Mouse (Mus musculus) thymus, postnatal 0 days (tissue): Measurements from ENCODE around the gene Aip. TPM values are rescaled to one million over a fixed set of nuclear protein-coding genes. Genes with fewer than 3 reads are reported as not detected.

ENCODE experiments used
- DNase-seq: peaks from one replicate; pipeline ENCODE4 v3.0.0-alpha.2; 2015; ENCODE audit warnings: low spot score
- polyA plus RNA-seq: library from polyadenylated mRNA; unstranded; fragments of >200 nt; fragmentation: Nextera tagmentation; extraction: Ambion mirVana; gene quantifications from 2 replicates; pipeline ENCODE4 v1.2.1, GENCODE M21; 2015

The Aip gene
- polyA plus RNA-seq, result 114 TPM in 2 replicates

DNA sequence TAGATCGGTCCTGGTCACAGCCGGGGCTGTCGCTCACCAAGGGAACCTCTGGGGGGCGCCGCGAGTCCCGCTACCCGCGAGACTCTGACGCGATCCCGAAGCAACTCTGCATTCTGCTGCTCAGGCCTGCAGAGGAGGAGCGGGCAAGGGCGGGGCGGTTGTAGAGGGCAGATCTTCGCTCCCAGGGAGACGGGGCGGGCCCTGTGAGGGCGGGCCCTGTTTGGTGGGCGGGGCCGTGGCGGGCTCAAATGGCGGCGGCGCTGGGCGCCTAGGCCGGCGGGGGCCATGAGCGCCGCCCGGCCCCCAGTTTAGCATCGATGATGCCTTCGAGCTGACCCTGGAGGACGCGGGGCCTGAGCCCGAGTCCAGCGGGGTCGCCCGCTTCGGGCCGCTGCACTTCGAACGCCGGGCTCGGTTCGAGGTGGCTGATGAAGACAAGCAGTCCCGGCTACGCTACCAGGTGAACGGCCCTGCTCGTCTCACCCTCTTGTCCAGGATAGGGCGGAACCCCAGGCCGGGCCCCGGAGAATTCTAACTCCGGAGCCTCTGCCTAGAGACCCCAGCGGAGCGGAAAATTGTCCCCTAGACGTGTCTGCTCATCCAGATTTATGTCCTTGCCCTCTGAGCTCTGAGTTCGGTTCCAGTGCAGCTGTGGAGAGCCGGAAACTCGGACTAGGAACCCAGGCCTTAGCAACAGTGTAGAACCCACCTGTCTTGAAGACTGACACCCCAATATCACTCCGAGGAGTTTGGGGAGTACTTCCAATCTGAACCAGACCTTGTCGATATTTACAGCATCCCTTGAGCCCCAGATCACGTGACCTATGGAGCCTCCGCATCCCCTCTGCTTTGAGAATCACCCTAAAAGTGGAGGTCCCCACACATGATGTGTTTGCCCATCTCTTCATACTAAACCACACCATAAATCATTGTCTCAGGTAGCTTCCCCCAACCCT is at the start of gene Aip:
Gene Aip (minus strand): TSS at position 118 of the 956 bp plus-strand sequence.
- peak; percentile 99 for DNase-seq

DNA sequence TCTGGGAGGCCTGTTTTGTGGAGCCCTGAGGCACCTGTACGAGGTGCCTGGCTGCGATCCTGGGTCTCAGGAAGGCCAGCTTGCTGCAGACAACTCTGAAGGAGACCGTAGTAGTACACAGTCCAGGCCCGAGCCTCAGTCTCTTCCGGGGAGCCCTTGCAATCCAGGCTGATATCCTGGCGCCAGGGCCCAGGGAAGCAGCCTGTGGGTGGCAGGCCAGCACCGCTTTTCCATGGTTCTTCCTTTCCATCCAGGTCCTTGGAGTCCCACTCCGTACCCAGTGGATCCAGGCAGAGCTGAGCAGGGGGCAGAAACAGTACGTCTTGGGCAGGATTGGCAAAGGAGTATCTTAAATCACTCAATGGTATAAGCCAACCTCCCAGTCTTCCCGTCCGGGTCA is 47.3 kb upstream of the Aip start:
- no peak for DNase-seq

DNA sequence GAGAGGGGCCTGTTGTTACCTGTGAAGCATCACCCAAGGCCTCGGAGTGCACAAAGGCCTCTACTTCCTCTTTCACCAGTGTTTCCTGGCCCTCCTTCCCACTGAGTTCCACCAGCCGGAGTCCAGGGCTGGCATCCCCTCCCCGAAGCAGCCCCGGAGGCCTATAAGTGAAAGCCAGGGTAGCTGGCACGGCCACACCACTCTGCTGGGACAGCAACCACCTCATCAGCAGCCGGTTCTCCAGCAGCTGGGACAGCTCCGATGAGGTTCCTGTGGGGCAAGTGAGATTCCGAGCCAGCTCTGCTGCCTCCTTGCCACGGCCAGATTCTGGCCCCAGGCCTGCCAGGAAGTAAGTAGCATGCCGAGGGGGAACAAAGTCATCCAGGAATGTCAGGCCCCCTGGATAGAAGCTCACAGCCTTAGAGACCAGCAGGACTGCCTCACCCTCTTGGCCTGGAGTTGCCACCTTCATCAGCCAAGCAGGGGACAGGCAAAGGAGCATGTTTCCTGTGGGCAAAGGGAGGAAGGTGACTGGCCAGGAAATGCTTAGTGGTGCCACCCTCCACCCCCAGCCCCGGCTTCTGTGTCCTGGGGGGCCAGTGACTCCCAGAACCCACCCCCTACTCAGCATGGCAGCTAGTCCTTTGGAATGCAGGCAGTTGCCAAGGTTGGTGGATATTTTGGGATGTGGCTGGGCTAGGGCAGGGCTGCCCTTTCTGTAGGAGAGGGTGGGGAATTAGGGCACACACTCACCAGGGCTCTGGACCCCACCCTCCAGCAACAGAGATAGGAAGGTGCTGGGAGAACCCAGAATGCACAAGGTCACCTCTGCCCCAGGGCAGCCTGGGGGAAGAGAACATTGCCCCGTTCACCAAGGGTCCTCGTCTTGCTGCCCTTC is 46.0 kb upstream of the Aip start:
- DNase-seq, result no peak

DNA sequence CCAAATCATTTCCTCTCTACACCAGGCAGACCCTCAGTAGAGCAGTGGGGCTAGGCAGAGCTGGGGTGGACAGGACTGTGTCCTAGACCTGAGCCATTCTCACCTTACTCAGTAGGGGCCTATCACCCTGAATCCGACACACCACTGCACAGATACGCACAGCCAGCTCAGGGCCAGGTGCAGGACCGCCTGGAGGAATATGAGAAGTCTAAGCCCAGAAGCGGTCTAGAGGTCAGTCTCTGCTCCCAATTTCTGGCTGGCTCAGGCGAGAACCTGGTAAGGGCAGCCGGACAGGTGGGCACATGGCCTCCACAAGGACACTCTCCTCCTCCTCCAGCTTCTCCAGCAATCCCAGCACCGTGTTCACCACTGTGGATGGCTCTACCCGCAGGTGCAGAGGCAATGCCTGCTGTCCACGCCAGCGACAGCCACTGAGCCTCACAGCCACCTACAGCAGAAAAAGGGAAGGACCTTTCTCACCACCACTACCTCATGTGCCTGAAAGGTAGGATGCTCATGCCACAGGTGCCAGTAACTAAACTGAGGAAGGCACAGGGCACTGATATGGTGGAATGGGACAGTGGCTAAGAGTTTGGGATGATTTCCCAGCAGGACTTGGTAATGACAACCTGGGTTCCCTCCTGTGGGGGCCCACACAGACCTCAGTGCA is 45.2 kb upstream of the Aip start:
- no peak for DNase-seq

DNA sequence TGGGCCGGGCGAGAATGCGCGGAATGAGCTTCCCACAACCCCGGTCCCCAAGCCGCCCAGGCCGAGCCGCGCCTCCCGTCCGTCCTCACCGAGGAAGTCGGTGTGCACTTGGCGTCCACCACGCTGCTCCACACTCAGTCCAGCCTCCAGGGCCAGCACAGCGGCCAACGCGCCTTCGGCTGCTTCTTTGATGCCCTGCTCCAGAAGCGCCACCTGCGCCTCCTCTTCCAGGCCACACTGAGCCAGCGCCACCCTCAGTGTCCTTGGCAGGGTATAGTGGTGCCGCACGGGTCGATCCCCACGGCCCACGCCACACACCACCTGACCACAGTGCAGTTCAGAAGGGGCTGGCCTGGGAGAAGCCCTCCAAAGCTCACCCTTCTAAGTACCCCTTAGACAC is 44.2 kb upstream of the Aip start:
- DNase-seq, result no peak

DNA sequence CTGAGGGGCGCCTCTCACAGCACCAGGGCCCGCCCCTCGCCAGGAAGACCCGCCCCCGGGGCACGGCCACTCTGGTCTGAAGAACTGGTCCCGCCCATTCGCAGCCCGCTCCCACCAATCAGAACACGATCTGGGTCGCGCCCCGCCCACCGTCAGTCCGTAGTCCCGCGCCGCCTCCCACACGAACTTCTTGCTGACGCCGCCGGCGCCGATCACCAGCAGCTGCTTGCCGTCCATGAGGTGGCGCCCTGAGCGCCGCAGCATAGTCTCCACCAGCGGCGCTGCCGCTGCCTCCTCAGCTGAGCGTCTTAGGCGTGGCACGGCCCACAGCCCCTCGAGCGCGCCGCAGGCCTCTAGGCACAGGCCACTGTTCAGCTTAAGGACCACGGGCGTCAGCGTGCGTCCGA is 43.7 kb upstream of the Aip start:
- peak; percentile 99 for DNase-seq

DNA sequence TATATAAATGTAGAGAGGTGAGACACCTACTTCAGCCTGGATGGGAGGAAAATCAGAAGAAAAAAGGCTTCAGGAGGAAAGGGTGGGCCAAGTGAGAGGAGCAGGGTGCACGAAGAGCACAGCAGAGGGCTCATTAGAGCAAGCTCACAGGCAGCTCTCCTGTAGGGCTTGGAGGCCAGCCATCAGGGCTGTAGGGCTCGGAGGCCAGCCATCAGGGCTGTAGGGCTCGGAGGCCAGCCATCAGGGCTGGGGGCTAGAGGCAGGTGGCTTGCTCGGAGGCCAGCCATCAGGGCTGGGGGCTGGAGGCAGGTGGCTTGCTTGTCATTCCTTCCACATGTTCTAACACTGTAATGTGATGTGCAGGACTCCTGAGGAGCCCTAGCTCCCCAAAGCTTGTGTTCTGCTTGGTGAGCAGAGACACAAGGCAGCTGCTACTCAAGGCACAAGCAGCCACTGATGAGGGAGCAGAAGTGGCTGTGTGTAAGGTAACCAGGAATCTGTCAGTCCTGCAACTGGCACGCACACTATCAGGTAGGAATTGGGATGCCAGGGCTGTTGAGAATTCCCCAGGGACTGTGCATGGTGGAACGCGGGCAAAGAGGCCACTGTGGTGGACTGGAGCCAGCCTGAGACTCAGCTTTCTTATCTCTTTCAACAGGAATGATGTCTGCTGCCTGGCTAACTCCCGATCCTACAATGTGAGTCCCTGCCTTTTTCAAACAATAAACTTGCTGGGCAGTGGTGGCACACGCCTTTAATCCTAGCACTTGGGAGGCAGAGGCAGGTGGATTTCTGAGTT is 41.2 kb upstream of the Aip start:
- no peak for DNase-seq

DNA sequence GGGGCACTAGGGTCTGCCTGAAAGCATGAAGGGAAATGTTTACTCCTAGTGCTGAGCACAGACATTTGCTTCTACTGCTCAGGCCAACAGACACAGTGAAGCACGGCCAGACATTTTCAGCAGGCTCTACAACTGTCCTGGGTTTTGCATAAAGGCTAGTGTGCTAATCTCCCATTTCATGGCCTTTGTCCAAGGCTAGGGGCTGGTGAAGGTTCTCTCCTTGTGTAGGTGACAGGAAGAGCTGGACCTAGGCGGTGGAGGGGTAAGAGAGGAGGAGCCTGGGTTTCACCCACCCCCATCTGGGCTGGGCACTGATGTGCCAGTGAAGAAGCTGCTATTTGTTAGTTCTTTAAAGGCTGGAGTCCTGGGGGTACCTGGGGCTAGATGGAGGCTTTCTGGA is 39.1 kb upstream of the Aip start:
- no peak for DNase-seq

DNA sequence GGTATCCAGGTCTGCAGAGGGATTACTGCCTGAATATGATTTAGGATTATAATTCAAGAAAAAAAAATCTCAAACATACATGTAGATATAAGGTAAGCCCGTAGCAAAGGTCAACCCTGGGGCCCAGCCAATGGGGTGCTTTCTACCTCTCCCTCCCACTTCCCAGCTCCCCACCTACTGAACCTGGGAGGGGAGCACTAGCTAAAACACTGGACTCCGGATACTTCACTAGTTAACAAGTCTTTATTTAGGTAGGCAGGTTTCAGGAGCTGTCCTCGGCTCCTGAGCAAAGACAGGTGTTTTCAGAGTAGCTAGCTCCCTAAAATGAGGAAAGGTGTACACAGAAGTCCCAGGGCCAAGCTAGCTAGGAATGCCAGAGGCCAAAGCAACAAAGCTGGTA is 38.4 kb upstream of the Aip start:
- DNase-seq, result no peak

DNA sequence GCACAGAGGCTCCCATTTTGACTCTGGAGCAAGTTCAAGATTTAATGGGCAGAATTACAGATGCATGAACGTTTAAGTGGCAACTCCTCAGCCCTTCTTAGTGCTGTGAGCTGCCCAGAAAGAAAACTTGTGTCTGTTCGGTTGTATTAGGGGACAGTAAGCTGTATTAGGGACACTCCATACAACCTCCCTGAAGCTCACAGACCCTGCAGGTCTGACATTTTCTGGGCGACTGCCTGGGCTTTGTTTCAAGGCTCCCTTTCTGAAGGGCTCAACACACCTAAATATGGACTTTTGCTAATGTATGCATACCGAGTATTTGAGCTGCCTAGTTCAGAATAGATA is 37.9 kb upstream of the Aip start:
- DNase-seq, result no peak

DNA sequence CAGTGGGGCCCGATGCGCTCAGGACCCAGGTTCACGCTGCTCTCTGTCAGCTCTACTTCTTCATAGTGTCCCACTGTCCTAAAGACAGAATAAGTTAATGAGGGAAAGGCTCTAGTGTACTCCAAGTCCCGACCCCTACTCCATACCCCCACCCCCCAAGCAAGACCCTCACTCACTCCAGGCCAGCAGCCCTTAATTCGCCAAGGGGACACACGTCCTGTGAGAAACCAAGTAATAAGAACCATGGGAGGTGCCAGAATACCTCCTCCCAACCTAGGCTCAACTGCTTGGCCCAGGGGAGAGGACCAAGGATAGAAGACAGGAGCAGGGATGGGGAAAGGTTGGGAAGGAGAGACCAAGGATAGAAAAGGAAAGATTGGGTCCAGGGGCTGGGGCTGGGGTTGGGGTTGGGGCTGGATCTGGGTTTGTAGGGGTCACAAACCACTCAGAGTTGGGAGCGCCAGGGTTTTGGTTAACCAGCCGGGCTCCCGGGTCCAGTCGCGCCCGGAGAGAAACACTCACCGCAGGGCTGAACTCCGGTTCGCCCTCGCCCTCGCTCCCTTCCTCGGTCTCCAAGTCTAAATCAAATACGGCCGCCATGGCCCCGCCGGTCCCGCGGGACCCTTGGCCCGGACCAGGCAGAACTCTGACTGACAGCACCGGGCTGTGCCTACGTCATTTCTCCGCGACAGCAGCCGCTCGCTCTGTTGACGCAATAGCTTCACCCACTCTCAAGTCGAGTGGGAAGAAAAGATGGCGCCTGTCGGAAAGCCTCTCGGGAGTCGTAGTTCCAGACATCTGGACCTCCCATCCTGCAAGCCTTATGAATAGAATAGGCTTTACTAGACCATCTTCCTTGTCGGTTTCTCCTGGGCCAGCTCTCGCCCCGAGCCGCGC is 37.2 kb upstream of the Aip start, which contains the start of gene Rps6kb2:
Gene Rps6kb2 (minus strand): TSS at position 709 of the 897 bp plus-strand sequence.
- DNase-seq, result peak; percentile 95

DNA sequence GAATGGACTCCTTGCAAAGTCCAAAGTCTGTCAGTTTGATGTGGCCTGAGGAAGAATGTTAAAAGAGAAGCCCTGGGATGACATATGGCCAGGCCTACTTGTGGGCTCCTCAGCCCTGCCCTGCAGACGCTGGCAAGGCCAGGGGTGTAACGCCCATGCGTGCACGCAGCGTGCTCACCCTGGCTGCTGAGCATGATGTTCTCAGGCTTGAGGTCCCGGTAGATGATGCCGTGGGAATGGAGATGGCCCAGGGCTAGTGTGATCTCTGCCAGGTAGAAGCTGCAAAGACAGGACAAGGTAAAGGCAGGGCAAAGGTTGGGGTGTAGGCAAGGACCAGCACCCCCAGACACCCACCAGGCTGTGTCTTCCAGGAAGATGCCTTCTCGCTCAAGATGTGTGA is 33.4 kb upstream of the Aip start:
- DNase-seq, result no peak

DNA sequence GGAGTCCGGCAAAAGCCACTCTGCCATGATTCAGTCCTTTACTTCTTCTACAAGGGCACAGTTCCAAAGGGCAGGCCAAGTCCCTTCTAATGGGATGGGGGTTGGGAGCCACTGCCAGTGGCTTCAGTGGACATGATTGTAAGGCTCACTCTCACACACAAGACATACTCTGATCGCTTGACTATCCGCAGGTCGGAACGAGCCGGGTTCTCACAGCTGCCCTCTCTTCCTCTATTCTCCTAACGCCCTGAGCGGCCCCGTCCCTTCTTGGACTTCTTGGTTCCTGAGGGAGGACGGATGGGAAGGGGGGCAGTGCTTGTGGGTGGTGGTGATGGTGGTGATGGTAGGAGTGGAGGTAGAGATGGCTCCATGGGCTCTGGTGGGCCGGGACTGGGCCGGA is 31.1 kb upstream of the Aip start:
- DNase-seq, result no peak

DNA sequence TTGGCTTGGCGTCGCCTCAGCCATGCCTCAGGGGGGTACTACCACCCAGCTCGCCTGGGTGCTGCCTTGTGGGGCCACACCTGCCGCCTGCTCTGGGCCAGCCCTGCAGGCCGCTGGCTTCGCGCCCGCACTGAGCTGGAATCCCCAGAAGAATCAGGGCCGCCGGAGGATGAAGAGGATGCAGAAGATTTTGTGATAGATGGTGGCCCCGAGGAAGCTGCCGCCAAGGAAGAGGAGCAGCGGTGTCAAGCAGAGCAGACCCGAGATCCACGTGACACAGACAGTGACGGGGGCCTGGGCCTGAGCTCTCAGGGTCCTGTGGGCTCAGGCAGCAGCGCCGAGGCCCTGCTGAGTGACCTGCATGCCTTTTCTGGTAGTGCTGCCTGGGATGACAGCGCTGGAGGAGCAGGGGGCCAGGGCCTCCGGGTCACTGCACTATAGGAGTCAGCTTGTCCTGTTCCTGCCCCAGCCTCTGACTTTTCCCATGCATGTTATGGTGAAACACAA is 30.5 kb upstream of the Aip start:
- no peak for DNase-seq

DNA sequence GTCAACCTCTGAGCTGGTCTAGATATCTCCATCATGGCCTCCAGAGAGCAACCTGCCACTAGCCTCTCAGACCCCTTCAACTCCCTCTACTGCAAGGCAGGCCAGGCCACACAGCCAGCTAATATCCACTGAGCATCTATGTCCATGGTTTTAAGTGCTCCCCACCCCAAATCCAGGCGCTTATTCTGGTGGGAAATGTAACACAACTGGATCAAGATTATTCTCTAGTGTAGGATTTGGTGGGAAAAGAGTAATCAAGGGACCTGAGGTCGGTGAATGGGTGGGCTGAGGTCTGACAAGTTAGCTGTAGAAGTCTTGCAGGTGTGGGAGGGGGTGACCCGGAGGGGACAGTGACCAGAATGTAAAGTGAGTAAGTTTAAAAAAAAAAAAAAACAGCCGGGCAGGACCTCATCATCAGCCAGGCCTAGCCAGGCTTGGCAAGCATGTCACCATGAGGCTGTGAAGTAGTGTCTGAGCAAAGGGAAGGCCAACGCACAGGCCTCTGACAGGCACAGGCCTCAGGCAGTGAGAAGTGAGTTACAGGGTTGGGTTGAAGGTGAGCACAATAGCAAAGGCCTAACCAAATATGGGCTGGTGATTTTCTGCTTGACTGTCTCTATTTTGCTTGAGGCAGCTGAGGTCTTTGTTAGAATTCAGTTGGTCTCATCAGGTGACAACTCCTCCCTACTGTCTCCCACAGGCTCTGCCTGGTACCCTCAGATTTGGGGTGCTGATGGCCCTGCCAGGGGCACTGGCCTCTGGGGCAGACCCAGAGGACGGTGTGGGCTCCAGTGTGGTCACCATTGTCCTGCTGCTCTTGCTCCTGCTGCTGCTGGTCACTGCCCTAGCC is 29.8 kb upstream of the Aip start:
- DNase-seq, result peak; percentile 22

DNA sequence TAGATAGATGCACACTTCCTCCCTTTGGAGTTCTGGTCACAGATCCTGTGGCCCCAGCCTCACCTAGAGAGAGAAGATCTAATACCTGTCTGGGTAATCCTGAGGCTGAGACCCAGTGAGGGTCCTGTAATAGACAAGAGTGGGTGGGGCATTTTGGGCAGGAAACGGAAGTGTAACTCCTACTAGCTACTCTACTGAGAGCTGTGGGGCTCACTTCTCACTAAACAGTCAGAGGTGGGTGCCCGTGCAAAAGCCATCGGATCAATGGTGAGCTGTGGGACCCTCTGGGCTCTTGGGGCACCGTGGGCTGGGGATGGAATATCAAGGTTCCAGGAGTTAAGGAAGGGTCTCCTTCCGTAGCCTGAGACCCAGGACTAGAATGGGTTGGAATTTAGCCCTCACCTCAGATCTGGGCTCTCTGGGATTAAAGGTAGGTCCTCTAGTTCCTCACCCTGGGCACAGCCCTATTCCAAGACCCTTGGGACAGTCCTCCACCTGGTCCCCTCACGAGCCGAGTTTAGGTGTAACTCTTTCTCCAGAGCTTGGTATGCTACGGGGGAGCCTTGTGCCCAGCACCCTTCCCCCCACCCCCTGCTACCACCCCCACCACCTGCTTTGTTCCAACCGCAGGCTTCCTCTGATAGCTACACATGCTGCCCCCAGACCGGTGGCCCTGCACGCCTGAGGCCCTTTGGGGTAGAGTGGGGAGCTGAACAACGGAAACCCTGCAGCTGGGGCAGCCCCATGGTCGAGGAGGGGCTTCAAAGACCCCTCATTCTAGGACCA is 29.0 kb upstream of the Aip start:
- peak; percentile 86 for DNase-seq

DNA sequence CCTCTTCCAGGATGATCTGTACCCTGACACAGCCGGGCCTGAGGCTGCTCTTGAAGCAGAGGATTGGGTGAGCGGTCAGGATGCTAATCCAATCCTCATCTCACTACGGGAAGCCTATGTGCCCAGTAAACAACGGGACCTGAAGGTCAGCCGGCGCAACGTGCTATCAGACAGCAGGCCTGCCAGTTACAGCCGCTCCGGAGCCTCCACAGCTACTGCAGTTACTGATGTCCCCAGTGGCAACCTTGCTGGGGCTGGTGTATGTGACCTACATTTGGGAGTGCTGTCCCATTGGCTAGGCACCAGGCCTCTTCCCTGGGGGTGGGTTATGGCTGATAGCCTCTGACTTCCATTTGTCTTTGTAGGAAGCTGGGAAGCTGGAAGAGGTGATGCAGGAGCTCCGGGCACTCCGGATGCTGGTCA is 27.6 kb upstream of the Aip start, which contains the start of gene Ptprcap:
Gene Ptprcap (plus strand): TSS at position 373 of the 423 bp plus-strand sequence.
- no peak for DNase-seq
